Mouse (Mus musculus): ENCODE data around the gene Cdh16.

- no peak for TF ChIP-seq CTCF (IDR thresholded peaks at IDR 0.05; ENCODE audit: low read depth)
- no peak for TF ChIP-seq EP300 (IDR thresholded peaks at IDR 0.05; ENCODE audit: low read depth)
Observed at GRCm38 (mm10) chr8:104624161-104624560, at the start of gene Cdh16.

Measured in liver, postnatal 0 days (tissue).